Mouse (Mus musculus) NIH3T3 (cell line): ENCODE measurements at regions not wholly inside any gene's neighbourhood (a gene's known extent, or its start where the extent isn't known, plus 50 kb on each side); places are given as distances from the start of the nearest gene placed in this dataset.

ENCODE experiments used
- DNase-seq: peaks from one replicate; pipeline ENCODE4 v3.0.0-alpha.2; 2012; ENCODE audit warnings: low read depth

DNA sequence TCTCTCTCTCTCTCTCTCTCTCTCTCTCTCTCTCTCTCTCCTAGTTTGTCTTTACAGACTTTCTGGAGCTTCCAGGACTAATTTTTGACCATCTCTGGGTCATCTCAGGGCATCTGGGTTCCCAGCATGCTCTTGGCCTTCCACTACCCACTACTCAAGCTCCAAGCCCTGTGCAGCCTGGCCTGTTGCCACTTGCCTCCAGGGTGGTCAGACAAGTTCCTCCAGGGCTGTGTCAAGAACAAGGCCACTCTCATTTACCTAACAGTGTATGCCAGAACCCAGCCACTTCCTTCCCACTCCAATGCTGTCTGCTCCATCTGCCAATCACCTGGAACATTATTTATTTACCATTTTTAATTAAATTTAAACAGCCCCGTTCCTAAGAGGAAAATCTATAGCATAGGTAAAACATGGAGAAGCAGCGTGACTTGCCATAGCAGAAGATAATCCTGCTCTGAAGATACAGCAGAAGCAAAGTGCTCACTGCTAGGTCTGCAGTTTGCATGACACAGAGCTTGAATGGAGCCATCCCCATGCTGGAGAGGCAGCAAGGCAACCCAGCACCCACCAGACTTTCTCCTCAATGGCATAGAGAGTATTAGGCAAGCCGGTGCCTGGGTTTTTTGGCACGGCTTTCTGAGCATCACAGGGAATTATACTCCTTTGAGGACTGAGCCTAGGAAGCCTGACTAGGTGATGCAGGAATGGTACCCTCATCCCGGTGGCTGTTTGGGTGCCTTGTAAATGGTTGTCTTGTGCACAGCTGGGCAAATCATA, 54.0 kb downstream of the Foxi1 start:
- DNase-seq: no peak

DNA sequence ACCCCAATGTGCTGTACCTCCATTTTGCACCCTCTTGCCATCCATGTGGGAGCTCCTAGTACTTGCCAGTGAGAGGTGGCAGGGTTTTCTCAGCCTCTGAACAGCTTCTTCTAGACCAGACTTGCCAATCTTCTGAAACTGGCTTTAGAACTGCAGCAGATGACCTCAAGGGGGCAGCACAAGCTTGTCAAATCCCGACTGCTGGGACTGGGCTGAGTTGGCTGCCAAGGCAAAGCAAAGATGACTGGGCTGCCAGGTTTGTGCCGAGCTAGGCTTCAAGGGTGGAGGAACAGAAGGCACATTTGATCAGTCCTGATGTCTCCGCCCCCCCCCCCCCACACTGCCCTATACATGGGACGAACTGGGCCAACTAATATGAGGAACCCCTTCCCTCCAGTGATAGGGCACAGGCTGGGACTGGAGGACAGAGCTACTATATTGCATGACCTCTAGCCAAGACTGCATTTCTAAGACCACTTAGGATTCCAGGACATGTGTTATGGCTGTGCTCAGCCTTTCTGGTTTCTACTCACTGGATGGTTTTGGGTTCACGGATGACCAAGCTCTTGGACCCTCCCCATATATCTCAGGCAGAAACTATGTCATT, 51.1 kb upstream of the 4930469K13Rik start:
- DNase-seq: peak; percentile 56
